Mouse (Mus musculus) cortical plate, adult 2 months (tissue): ENCODE measurements around the gene Zcchc24.
"Not testable (repeated sequence)": the region's sequence is repeated elsewhere in the genome, so short reads cannot be mapped to it uniquely, and the experiment has no call there.

Experiments used
- CTCF ChIP-seq: fragments of 200-500 bp; IDR thresholded peaks from 2 replicates; pipeline ENCODE4 v1.5.1; 2011; ENCODE audit warnings: mild to moderate bottlenecking, control low read depth, low read length; ENCODE audit not compliant: insufficient read depth; ENCODE audit errors: extremely low read depth
- POLR2A ChIP-seq: fragments of 200-500 bp; IDR thresholded peaks from 2 replicates; pipeline ENCODE4 v1.6.1; 2011; ENCODE audit warnings: mild to moderate bottlenecking, low read length, control low read depth; ENCODE audit not compliant: insufficient read depth; ENCODE audit errors: extremely low read depth

DNA sequence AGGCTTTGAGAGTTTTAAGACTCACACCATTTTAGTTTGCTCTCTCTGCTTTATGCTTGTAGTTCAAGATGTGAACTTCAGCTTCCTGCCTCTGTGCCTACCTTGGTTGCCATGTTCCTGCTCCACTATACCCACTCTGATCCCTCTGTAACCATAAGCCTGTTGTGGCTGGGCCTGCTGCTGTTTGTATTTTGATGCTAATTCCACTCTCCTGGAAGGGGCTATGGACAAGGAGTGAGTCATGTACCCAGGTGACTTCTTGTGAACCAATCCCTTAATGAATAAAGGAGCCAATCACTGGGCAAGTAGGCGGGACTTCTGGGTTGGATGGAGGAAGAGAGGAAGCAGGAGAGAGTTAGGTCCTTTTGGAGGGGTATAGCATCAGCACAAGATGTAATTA lies 42.2 kb upstream of the Zcchc24 start:
- TF ChIP-seq CTCF, POLR2A: not testable (repeated sequence)
